Mouse (Mus musculus) heart, embryonic 14.5 days (tissue): Measurements from ENCODE around the gene Igsf23. TPM values are rescaled to one million over a fixed set of nuclear protein-coding genes. Genes with fewer than 3 reads are reported as not detected.
A peak's percentile ranks its signal among the peaks of the same experiment; 100 is the strongest.

Experiments
- ATAC-seq: fragments of 200-750 bp; cut with Nextera tagmentation; 2 replicates; pipeline ENCODE4 v1.8.0; 2017; ENCODE audit warnings: low read depth, moderate TSS enrichment; ENCODE audit not compliant: insufficient number of reproducible peaks, insufficient read depth, low FRiP score
- H3K27ac ChIP-seq, 2 experiments: fragments of 200-500 bp in 1 of 2; fragments of 300-500 bp in 1 of 2; sonication (generic) in 1 of 2; replicated peaks in 1 of 2; 2 replicates each; pipeline ENCODE4 v1.5.1; 2012 to 2014; ENCODE audit warnings: low read depth in 2 of 2, low read length in 2 of 2, control low read depth in 1 of 2, mild to moderate bottlenecking in 1 of 2, mixed read lengths in 1 of 2; ENCODE audit not compliant: control insufficient read depth in 1 of 2, insufficient read depth in 1 of 2
- H3K27me3 ChIP-seq: fragments of 300-500 bp; sonication (generic); 2 replicates; pipeline ENCODE4 v1.6.1; 2014; ENCODE audit warnings: mild to moderate bottlenecking, low read length, control low read depth; ENCODE audit not compliant: control insufficient read depth, insufficient read depth
- H3K36me3 ChIP-seq: fragments of 300-500 bp; sonication (generic); 2 replicates; pipeline ENCODE4 v1.6.1; 2014; ENCODE audit warnings: mild to moderate bottlenecking, control low read depth, low read length, mixed read lengths; ENCODE audit not compliant: control insufficient read depth, insufficient read depth
- H3K4me1 ChIP-seq, 2 experiments: fragments of 200-500 bp in 1 of 2; fragments of 300-500 bp in 1 of 2; sonication (generic) in 1 of 2; 2 replicates each; pipeline ENCODE4 v1.6.1; 2012 to 2014; ENCODE audit warnings: low read length in 2 of 2, control low read depth in 1 of 2, mixed read lengths in 1 of 2; ENCODE audit not compliant: control insufficient read depth in 2 of 2, insufficient read depth in 2 of 2
- H3K4me2 ChIP-seq: fragments of 300-500 bp; sonication (generic); 2 replicates; pipeline ENCODE4 v1.6.1; 2014; ENCODE audit warnings: mild to moderate bottlenecking, low read length
- H3K4me3 ChIP-seq, 2 experiments: fragments of 200-500 bp in 1 of 2; fragments of 300-500 bp in 1 of 2; sonication (generic) in 1 of 2; 2 replicates each; pipeline ENCODE4 v1.5.1; 2012 to 2014; ENCODE audit warnings: low read length in 2 of 2, mild to moderate bottlenecking in 2 of 2, control low read depth in 1 of 2, low read depth in 1 of 2, moderate library complexity in 1 of 2; ENCODE audit not compliant: control insufficient read depth in 1 of 2, insufficient read depth in 1 of 2
- H3K9ac ChIP-seq: fragments of 300-500 bp; sonication (generic); 2 replicates; pipeline ENCODE4 v1.6.1; 2014; ENCODE audit warnings: mild to moderate bottlenecking, low read length
- H3K9me3 ChIP-seq: fragments of 300-500 bp; sonication (generic); 2 replicates; pipeline ENCODE4 v1.6.1; 2016; ENCODE audit warnings: low read length, control low read depth; ENCODE audit not compliant: control insufficient read depth
- WGBS: fragments of 180-500 bp; shearing (Covaris S2); extraction: QIAGEN DNeasy Blood & Tissue Kit; methylation state at CpG from one replicate; pipeline ENCODE4 v1.1.7; 2014; 5-methylcytosine and 5-hydroxymethylcytosine counted together
- polyA plus RNA-seq: library from polyadenylated mRNA; unstranded; fragments of >200 nt; fragmentation: Nextera tagmentation; extraction: Ambion mirVana; gene quantifications from 2 replicates; pipeline ENCODE4 v1.2.1, GENCODE M21; 2014

Gene Igsf23
- polyA plus RNA-seq, 1 experiment from 2014 or later: 1.8 TPM

DNA sequence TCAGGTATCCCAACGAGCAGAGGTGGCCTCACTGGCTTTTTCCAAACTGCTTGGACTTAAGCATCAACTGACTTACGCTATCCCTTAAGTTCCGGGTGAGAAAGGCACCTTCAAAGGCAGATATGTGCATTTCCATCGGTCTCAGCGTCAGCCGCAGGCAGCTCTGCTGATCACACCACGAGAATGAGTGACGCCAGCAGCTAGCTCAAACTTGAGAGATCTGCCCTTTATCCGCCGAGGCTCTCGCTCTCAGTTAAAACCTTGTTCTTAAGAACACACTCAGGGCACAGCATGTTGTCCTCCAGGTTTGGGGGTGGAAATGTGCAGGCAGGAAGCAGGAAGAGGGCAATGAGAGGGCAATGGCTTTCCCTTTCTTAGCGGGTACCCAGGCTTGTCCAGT lies 1.6 kb downstream of the Igsf23 start:
- H3K4me1 ChIP-seq: peaks cover 0 to 5% of the 10 kb centered on the region in 2 experiments; a peak in 2 of 4 replicates
- H3K9me3 ChIP-seq: no peaks in the 10 kb centered on the region
- H3K27ac ChIP-seq: no peak overlapping the region
- WGBS: 56% methylated on average over 12 of the region's 12 CpGs
- H3K9ac ChIP-seq: no peak overlapping the region
- H3K27me3 ChIP-seq: no peaks in the 10 kb centered on the region
- H3K36me3 ChIP-seq: no peaks in the 10 kb centered on the region
- H3K4me3 ChIP-seq: no peak overlapping the region
- ATAC-seq: no peak
- H3K4me2 ChIP-seq: no peak overlapping the region

DNA sequence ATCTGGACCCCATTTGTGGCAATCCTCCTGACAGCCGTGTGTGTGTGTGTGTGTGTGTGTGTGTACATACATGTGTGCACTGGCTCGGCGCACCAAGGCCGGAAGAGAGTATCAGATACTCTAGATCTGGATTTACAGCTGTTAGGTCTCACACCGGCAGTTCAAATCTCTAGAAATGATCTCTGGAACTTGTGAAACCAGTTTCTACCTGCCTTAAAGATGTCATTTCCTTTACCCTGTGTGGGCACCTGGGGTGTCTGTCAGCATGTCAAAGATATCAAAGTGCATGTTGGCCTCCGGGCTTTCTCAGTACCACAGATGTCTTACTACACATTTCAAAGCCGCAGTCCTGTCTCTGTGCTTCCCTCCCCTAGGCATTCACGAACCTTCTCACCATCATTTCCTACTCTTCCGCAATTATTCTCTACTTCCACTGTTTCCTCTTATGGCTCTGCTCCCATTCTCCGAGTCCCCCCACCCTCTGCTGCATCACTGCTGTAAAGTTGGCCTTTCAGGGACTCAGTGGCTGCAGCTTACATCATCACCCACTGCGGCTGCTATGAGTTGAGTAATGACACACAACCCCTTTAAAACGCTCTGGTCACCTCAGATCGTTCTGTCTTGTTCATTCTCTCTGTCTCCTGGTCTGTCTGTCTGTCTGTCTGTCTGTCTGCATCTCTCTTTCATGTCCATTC lies 4.6 kb downstream of the Igsf23 start:
- no peaks in the 10 kb centered on the region for H3K9me3 ChIP-seq
- WGBS: 73% methylated on average over 13 of the region's 13 CpGs
- no peaks in the 10 kb centered on the region for H3K36me3 ChIP-seq
- no peak overlapping the region for H3K27ac ChIP-seq
- no peak overlapping the region for H3K4me3 ChIP-seq
- no peak overlapping the region for H3K9ac ChIP-seq
- peaks cover 3 to 5% of the 10 kb centered on the region in 2 experiments for H3K4me1 ChIP-seq
- H3K27me3 ChIP-seq: no peaks in the 10 kb centered on the region
- no peak overlapping the region for H3K4me2 ChIP-seq
- no peak for ATAC-seq

DNA sequence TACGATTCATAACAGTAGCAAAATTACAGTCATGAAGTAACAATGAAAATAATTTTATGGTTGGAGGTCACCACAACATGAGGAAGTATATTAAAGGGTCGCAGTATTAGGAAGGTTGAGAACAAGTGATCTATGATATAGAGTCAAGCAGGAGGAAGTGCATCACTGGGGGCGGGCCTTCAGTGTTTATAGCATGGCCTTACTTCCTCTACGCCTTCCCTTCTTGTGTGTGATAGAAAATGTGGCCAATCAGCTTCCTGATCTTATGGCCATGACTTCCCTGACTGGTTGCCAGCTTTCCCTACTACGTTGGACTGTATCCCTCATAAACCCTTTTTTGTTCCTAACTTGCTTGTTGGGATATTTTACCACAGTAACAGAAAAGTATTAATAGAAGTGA lies 5.4 kb downstream of the Igsf23 start:
- H3K4me1 ChIP-seq: peaks cover 0 to 11% of the 10 kb centered on the region in 2 experiments; a peak in 2 of 4 replicates
- no peaks in the 10 kb centered on the region for H3K36me3 ChIP-seq
- H3K9ac ChIP-seq: no peak overlapping the region
- 87% methylated on average over 5 of the region's 5 CpGs for WGBS
- no peaks in the 10 kb centered on the region for H3K27me3 ChIP-seq
- H3K9me3 ChIP-seq: no peaks in the 10 kb centered on the region
- no peak overlapping the region for H3K4me2 ChIP-seq
- H3K4me3 ChIP-seq: no peak overlapping the region
- no peak for ATAC-seq
- no peak overlapping the region for H3K27ac ChIP-seq

DNA sequence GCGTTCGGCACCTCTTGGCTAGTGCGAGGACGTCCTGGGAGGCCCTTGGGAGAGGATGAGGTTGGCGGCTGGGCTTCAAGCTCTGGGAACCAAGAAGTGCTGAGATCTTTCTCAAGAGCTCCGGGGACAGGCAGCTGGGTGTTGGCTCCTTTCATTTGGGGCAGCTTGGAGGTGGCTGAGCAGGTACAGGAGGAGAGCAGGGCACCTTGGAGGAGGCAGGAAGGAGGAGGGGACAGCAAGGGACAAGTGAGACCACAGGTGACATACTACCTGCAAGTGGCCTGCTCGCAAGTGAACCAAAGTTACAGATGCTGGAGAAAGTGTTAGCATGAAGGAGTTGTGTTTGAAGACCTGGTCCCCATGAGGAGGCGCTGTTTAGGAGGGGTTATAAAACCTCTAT lies 5.8 kb downstream of the Igsf23 start:
- WGBS: 88% methylated on average over 8 of the region's 8 CpGs
- H3K9ac ChIP-seq: no peak overlapping the region
- no peaks in the 10 kb centered on the region for H3K27me3 ChIP-seq
- H3K4me1 ChIP-seq: peaks cover 2 to 15% of the 10 kb centered on the region in 2 experiments
- no peak overlapping the region for H3K4me3 ChIP-seq
- ATAC-seq: no peak
- H3K4me2 ChIP-seq: no peak overlapping the region
- no peak overlapping the region for H3K27ac ChIP-seq
- no peaks in the 10 kb centered on the region for H3K9me3 ChIP-seq
- no peaks in the 10 kb centered on the region for H3K36me3 ChIP-seq

DNA sequence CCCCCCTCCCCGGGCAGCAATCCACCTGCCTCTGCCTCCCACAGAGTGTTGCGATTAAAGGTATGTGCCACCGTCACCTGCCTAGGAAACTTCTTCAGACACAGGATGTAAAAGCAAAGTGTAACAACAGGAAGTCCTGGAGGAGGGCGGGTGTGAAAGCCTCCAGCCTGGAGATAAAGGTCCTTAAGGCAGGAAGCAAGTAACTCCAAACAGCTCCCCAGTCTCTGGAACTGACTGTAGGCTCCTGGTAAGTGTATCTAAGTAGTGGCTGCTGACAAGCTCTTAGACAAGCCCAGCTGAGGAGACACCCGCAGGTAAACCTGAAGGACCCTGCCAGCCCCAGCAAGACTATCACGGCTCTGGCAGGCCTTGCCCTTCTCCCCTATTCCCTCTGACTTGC lies 10.3 kb downstream of the Igsf23 start:
- H3K36me3 ChIP-seq: no peaks in the 10 kb centered on the region
- H3K27me3 ChIP-seq: no peaks in the 10 kb centered on the region
- ATAC-seq: 0 out of 2 replicates have a peak, but pooled peaks have one; percentile 27
- H3K9ac ChIP-seq: peak overlapping the region; percentile 59
- peak overlapping the region; percentile 15 to 78 for H3K27ac ChIP-seq
- whole genome bisulfite sequencing: 7% methylated on average over 5 of the region's 6 CpGs
- no peak overlapping the region for H3K4me3 ChIP-seq
- peak overlapping the region; percentile 45 for H3K4me2 ChIP-seq
- H3K4me1 ChIP-seq: peaks cover 20 to 28% of the 10 kb centered on the region in 2 experiments
- H3K9me3 ChIP-seq: no peaks in the 10 kb centered on the region

DNA sequence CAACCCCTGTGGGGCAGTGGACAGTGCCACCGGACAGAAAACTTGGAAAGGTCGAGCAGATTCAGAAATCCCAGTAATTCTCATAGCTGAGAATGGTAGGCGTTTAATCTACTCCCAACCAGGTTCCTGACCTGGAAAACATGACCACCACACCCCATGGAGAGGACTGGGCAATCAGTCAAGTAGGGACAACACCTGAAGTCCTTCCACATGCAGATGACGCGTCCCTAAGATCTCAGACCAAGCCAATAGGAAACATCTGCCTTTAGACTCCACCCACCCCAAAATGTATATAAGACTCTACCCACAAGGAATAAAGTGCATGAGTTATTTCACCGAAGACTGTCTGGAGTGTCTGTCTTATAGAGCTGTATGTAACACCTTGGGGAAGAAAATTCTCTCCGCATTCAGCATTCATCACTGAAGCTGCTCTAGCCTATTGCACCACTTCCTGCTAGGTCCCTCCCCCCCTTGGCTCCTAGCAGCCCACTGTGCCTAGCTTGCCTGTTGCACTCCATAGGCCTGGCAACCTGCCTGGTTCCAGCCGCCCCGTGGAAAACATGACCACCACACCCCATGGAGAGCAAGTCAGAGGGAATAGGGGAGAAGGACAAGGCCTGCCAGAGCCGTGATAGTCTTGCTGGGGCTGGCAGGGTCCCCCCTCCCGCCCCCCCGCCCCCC lies 10.9 kb downstream of the Igsf23 start:
- Histone ChIP-seq H3K4me3 (no peak overlapping the region; a peak in 1 of 4 replicates), H3K4me2 (peak overlapping the region; percentile 45), H3K27me3 (no peaks in the 10 kb centered on the region), H3K9me3 (no peaks in the 10 kb centered on the region), H3K36me3 (no peaks in the 10 kb centered on the region), H3K27ac (peak overlapping the region; percentile 59 to 78), H3K9ac (no peak overlapping the region), H3K4me1 (peaks cover 21 to 32% of the 10 kb centered on the region in 2 experiments)
- peak; percentile 84 for ATAC-seq
- 41% methylated on average over 10 of the region's 12 CpGs for WGBS

DNA sequence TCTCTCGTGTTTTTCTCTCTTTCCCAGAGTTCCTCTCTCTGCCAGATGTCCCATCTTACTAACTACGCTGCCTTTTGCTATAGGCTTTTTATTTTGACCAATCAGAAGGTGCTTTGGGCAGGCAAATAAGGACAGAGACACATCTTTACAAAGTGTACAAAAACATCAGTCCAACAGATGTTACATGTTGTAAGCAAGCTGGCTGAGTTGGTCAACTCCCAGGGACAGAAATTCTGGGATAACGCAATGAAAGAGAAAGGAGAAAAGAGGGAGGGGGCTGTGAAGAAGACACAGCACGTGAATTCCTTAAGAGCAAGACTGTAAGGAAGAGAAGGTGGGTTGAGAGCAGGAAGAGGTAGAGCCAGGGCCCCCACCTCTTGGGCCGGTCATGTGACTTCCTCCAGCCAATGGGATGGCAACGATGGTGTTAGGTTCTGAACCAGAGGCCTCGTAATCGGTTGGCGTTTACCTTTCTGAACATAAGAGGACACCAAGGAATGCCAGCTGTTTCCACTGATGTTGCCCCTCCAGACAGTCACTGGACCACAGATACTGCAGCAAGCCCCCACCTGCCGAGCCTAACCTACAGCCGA lies 13.2 kb downstream of the Igsf23 start:
- Histone ChIP-seq H3K4me1 (peaks cover 35 to 46% of the 10 kb centered on the region in 2 experiments), H3K4me2 (no peak overlapping the region), H3K27me3 (no peaks in the 10 kb centered on the region), H3K4me3 (no peak overlapping the region), H3K9me3 (no peaks in the 10 kb centered on the region), H3K36me3 (no peaks in the 10 kb centered on the region), H3K9ac (no peak overlapping the region), H3K27ac (no peak overlapping the region)
- 75% methylated on average over 11 of the region's 11 CpGs for WGBS
- ATAC-seq: no peak
